Mouse (Mus musculus) frontal cortex, postnatal 25 days (tissue): ENCODE data around the gene Rnf133.

Source experiments
- DNase-seq, 2 experiments: peaks; one replicate each; pipeline ENCODE4 v3.0.0; 2022; ENCODE audit warnings: low spot score in 2 of 2

The Rnf133 gene

GRCm38 (mm10) chr6:23650205-23650604 is at the start of gene Rnf133:
TSS of gene Rnf133 (minus strand) at chr6:23650305.
- DNase-seq = no peak

DNA sequence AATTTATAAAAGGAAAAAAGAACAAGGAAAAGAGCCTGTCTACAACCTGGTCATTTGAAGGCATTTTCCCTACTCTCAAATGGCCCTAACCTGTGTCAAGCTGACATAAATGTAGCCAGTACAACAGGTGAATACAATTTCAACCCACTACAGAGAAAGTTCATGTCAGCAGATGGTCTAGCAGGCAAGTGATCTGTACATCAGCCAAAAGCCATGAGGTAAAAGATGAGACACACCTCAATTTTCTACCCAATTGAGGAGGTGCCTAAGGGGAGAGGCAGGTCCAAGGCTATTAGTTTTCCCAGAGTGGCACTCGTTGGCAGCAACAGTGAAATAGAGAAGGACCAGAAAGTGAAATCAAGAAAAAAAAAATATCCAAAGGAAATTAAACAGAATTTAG is 28.1 kb upstream of the Rnf133 start:
- DNase-seq = no peak

DNA sequence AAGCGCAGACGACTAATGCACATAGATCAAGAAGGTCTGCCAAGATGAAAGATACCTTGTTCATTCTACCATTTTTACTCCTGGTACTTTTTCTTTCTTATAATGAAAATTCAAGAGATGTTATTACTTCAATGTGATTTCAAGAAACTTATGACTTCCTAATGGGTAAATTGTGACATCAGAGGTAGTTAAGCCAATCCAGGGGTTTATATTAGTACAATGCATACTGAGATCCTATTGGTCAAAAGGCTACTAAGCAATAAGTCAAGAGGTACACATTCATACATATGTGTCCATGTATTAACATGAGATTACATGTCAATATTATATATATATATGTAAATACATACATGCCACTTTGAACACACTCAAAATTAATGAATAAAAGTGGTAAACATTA is 4.9 kb upstream of the Rnf133 start, which contains the start of gene Rnf148:
TSS of gene Rnf148 (minus strand) at position 101 of the 400 bp plus-strand sequence.
- DNase-seq = no peak

GRCm38 (mm10) chr6:23648732-23649131 is 1.4 kb downstream of the Rnf133 start:
- no peak for DNase-seq

GRCm38 (mm10) chr6:23647627-23648247 is 2.4 kb downstream of the Rnf133 start:
- no peak for DNase-seq

DNA sequence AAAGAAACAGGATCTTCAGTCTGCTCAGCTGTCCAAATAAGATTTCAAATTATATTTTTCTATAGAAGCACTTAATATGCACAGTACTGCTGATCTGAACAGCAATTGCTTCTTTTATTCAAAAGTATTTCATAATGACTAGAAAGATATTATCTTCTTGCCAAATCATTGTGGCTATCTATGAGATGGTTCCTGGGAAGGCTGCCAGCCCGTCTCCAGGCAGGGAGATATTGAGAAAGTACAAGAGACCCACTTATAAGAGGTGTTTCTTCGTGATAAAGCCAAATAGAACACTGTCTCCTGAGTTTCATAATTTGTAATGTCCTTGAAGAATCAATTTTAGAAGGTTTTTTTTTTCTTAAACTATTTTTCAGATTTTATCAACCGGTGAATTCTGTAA is 13.0 kb downstream of the Rnf133 start:
- DNase-seq = no peak

GRCm38 (mm10) chr6:23635208-23635607 is 14.9 kb downstream of the Rnf133 start:
- DNase-seq = no peak

DNA sequence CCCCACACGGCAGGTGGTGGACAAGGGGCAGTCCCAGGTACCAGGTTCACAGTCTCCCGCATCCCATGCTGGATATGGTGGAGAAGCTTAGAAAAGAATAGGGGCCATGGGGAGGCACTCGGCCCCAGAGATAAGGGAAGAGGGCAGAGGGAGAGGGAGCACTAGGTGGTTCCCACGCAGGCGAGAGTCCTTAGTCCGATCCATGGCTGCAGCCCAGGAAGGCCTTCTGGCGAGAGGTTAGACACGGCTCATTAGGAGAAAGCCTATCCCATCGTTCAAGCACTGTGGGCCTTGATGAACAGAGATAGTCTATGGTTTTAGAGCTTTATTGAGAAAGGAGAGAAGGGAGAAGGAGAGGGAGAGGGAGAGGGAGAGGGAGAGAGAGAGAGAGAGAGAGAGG is 16.1 kb downstream of the Rnf133 start:
- no peak for DNase-seq

DNA sequence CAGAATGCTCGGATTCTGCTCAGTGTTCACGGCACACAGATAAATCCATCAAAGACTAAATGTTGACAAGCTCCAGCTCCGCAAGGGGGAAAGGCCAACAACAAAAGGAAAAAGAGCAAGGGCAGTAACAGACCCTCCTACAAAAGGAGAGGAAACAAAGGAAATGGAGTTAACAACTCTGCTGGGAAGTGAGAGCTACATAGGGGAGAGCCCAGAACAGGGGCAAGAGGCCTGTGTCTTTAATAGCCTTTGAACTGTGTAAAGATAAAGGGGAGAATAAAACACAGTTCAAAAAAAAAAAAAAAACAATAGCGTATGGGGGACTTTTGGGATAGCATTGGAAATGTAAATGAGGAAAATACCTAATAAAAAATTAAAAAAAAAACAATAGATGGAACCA is 19.6 kb downstream of the Rnf133 start:
- DNase-seq = no peak
